Mouse (Mus musculus) G1E-ER4 (cell line): ENCODE results near the gene Cenph. TPM values are rescaled to one million over a fixed set of nuclear protein-coding genes. Genes with fewer than 3 reads are reported as not detected.

ENCODE experiments used
- GATA1 ChIP-seq: IDR thresholded peaks from one replicate; pipeline ENCODE4 v1.8.0; 2012; ENCODE audit warnings: low read length, inconsistent platforms
- polyA plus RNA-seq: library from polyadenylated mRNA; stranded (reverse); fragments of >175 nt; gene quantifications from 2 replicates; pipeline ENCODE4 v1.2.3, GENCODE M21; 2012

Gene Cenph
- polyA plus RNA-seq, 1 experiment: 38.1 TPM

DNA sequence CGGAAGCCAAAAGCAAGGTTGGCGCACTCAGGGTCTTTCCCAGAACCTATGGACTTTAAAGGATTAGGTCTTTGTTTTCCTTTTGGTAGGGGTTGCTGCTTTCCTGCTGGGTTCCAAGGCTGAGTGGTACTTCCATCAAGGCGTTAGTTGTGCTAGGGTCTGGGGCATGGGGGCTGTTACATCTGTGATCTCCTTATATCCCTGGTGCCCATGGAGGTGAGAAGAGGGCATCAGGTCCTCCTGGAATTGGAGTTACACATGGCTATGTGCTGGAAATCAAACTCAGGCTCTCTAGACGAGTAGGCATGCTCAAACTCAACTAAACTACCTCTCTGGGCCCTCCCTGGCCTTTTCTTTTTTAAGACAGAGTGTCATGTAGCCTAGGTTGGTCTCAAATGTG lies 21.5 kb downstream of the Cenph start:
- no peak for TF ChIP-seq GATA1

GRCm38 (mm10) chr13:100753011-100753410 lies 22.7 kb downstream of the Cenph start:
- no peak for TF ChIP-seq GATA1

GRCm38 (mm10) chr13:100752529-100752928 lies 23.2 kb downstream of the Cenph start:
- peak; percentile 33 for TF ChIP-seq GATA1

GRCm38 (mm10) chr13:100751402-100751801 lies 24.3 kb downstream of the Cenph start:
- peak; percentile 50 for TF ChIP-seq GATA1

GRCm38 (mm10) chr13:100750799-100751198 lies 24.9 kb downstream of the Cenph start:
- no peak for TF ChIP-seq GATA1

DNA sequence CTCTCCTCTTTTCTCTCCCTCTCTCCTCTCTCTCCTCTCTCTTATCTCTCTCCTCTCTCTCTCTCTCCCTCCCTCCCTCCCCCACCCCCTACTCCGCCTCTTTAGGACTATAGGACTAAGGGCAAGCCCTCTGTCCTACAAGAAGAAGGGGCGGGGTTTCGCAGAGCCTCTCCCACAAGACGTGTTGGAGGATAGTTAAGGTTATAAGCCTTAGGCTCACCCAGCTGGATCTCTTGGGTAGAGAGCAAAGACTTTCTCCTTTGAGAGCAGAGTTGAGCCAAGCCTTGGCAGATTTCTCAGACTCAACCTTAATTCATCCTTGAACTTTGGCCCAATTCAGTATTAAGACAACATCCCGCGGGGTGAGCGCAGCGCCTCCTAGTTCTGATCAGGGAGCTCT lies 27.1 kb downstream of the Cenph start:
- TF ChIP-seq GATA1: no peak

DNA sequence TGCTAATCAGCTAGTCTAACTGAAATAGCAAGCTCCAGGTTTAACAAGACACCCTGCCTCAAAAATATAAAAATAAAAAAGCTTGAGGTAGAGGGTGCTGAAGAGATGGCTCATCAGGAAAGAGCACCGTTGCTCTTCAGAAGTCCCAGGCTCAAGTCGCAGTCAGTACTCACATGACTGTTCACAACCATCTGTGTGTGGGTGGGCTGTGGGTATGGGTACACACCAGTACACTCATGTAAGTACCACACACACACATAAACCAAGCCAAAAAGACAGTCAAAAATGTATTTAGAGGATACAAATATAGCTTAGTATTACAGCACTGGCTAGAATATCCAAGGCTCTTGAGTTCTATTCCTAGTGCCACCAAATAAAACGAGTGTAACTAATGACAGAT lies 29.6 kb downstream of the Cenph start:
- TF ChIP-seq GATA1: no peak

DNA sequence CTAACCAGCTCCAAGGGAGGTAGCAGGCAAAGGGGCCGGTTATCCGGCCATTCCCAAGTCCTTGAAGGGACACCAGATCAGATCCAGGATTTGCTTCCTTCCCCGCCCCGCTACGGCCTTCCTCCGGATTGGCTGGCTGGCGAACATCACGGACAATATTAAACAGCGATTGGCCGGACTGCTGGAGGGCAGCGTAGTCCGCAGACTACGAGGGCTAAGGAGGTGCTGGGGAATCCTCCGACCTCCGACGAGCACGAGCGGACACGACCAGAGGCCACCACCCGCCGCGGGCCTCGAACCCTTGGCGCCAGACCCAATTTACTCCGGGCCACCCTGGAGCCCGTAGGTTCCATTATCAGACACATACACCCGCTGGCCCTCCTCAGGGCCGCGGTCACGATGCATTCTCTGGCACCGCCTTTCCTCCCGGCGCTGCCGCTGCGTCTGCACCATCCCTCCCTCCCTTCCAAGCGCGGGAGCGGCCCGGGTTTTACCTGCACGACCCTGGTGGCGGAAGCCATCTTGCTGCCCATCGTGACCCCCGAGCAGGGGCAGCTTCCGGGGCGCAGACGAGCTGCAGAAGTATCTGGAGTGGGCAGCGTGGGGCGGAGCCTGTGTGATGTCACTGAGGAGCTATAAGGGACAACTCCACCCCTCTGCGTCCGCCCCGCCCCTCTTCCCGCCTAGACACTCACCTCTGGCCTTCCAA lies 31.5 kb downstream of the Cenph start, which contains the start of gene Mrps36:
Mrps36 (minus strand) TSS at position 624 of the 709 bp plus-strand sequence.
- TF ChIP-seq GATA1: no peak

DNA sequence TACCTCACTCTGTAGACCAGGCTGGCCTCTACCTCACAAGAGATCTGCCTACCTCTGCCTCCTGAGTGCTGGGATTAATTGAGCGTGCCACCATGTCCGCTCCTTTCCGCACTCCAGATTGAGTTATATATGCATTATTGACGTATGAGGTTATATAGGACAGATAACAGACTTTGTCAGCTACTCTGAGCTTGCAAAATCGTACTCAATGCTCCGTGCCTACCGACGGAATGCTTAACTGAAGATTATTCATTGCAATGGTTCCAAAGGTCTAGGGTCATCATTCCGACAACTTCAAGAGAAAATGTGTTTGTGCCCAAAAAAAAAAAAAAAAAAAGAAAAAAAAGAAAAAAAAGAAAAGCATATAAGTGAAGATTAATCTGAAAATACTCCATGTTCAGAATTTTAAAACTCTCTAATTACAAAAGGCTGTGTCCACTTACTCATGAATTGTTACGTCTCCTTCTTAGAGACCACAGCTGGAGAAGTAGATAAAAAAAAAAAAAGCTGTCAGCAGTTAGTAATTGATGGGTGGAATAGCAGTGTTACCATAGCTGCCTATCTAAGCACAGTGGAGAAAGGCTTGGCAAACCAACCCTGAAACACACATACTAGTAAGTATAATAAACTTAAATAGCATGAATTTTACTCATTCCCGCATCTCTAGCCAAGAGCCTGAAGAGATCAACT lies 32.2 kb downstream of the Cenph start:
- TF ChIP-seq GATA1: no peak

- no peak for TF ChIP-seq GATA1
Measured at GRCm38 (mm10) chr13:100742831-100743230, 32.9 kb downstream of the Cenph start.

DNA sequence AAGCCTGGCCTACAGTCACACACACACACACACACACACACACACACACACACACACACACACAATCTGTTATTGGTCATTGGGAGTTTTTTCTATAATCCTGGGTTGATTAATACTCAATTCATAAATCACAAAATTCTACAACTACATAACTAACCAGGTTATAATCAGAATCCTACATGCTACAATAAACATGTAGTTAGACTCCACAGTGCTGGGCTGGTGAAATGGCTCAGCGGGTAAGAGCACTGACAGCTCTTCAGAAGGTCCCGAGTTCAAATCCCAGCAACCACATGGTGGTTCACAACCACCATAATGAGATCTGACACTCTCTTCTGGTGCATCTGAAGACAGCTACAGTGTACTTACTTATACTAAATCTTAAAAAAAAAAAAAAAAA lies 42.9 kb downstream of the Cenph start:
- TF ChIP-seq GATA1: no peak

DNA sequence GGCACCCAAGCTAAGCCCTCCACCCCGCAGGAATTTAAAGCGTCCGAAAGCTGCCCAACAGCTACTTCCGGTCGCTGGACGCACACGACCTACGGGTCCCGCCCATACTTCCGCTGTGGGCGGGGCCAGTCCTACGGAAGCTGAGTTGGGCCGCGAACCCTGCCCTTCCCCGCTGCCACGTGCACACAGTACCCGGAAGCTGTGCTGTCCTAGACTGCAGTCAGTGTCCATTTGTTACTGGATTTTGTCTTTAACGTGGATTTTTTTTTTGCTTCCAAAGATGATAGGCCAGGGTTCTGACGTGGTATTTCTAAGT lies 44.9 kb downstream of the Cenph start, which contains the start of gene Cdk7:
Cdk7 (minus strand) TSS at position 79 of the 316 bp plus-strand sequence.
- no peak for TF ChIP-seq GATA1

DNA sequence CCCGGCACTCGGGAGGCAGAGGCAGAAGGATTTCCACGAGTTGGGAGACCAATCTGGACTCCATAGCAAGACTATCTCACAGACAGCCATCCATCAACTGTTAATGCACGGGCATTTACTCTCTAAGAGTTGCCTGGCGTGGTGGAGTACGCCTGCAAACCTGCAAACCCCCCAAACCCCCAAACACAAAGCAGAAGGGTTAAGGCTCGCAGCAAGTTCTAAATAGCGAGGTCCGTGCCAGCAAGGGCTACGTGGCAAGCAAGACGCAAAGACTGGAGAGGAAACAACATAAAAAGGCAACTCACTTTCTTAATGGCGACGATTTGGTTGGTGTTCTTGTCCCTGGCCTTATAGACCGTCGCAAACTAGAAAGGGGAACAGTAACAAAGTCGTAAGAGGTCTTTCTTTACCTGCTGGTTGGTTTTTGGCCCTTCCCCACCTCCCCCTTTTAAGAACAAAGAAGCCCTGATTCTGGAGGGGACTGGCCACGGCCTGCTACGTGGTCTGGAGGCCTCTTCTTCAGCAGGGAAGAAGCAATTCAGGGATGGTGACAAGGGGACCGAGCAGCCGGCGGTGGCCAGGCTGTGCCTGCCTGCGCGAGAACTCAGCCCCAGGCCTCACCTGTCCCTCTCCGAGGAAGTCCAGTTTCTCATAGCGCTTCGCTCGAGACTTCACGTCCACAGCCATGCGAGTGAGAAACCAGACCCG lies 45.4 kb downstream of the Cenph start:
- no peak for TF ChIP-seq GATA1

DNA sequence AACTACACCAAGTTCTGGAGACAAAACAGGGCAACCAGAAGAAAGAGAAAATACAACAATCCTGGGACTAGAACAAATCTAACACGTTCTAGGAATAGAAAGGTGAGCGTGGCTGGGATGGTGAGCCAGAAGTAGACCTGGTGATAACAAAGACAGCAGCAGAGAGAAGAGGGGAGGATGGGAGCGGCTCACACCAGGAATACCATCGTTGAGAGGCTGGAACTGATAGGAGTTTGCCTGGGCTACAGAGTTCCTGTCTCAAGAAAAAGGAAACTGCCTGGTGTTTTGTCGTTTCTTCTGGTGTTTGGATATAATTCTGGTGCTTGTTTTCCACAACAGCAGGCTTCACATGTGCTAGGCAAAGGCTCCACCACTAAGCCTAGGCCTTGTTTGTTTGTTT lies 47.6 kb downstream of the Cenph start:
- TF ChIP-seq GATA1: no peak

- TF ChIP-seq GATA1: no peak
Measured at GRCm38 (mm10) chr13:100725194-100725593, 50.5 kb downstream of the Cenph start.

GRCm38 (mm10) chr13:100724051-100724754 lies 51.5 kb downstream of the Cenph start:
- no peak for TF ChIP-seq GATA1

- no peak for TF ChIP-seq GATA1
Measured at GRCm38 (mm10) chr13:100721656-100722055, 54.0 kb downstream of the Cenph start.
